Mouse (Mus musculus): ENCODE data around the gene Ppa1.

Ppa1 gene

DNA sequence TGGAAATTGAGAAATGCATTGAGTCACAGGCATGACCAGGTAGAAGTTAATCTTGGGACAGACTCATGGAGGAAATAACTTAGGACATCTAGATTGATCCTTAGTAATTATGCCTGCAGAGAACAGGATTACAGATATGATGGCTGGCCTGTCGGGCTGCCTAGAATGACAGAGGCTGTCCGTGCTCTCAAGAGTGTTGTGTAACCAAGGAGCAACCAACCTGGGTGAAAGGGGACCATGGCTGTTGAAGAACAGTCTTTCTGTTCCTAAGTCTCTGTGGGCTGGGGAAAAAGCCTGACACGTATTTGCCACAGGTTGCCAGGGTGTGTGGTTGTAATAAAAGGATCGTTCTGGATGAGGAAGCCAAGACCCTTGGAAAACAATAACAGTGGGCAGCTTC, 8.0 kb upstream of the Ppa1 start:
- intact Hi-C loops (cut with DNase I), result no loop called here

DNA sequence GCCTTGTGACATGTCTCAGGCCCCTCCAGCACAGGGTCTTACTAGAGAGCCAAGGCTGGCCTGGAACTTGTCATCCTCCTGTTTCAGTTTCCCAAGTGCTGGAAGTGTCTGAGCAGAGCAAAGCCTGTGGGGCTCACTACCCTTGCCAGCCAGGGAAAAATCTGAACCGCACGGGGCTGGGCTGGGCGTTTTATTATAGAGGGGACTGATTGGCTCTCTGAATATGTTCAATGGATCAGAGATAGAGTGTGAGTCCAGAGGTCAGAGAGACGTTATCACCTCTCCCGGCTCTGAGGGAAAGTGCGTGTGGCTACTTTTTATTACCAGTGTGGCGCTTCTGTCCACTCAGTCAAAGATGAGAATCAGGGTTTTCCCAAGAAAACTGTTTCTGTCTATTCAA, 1.8 kb upstream of the Ppa1 start:
- intact Hi-C loops (cut with DNase I), result no loop called here

DNA sequence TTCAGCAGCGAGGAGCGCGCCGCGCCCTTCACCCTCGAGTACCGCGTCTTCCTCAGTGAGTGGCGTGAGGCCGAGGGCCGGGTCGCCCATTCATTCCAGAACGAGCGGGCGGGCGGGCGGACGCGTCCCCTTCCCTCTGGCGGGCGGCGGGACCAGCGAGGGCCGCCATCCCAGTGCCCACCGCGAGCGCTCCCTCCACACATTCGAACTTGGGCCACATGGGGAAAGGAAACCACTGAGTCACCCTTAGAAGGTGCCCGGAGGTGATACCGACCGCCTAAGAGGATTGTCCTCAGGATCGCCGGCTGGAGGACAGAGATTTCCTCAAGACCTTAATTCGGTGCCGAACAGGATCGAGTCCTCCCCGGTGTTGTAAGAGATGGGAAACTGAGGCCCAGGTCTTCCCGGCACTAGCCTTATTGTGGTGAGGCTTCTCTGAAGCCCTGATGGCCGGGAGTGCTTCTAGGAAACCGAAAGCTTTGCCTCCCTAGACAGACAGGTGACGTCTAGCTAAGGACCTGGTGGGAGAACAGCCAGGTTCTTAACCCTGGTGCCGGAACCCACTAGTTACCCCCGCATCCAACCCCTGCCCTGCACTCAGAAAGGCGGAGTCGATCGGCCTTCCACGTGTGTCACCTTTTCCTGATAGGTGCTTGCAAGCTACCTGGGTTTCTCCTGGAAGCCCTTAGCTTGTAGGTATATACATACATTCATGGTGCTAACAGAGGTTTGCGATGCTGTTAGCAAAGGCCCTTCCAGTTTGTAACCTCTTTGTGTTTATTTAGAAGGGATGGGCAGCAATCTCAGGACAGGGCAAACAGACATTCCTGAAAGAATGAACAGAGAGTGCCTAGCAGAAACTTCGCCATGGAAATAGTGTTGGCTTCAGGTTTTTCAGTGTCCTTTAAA, 639 bp downstream of the Ppa1 start:
- intact Hi-C loops (cut with DNase I), result no loop called here

DNA sequence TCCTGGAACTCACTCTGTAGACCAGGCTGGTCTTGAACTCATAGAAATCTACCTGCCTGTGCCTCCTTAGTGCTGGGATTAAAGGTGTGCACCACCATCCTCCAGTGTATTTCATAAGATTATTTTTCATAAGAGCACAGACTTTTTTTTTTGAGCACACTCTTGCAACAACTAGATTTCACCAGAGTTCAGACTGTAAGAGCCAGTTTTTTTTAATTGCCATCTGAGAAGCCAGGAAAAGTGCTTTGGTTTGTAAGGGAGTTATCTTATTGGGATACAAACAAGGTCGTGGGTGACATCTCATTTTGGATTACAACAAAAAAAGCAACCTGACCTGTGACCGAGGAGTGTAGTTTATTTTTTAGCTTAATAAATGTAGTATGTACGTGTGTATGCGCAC, 5.8 kb downstream of the Ppa1 start:
- intact Hi-C loops (cut with DNase I), result no loop called here

DNA sequence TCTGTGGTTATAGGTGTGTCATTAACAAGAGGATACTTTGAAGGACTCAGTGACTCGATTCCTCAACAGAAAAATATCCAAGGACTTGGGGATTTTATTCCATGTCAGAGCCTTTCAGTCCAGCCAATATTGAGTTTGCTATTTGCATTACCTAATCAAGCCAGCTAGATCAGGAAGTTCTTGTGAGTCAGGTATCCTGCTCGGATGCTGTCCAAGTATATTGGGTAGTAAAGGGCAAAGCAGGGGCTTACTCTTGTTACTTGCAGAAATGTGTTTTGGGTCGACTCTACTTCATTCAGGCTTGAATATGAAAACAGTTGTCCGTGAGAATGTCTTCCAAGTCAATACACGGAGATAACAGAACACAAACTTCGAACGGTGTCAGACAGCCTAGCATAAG, 6.3 kb downstream of the Ppa1 start:
- intact Hi-C loops (cut with DNase I), result loop anchor here (5.0 kb wide), 1 partner anchor 162 kb away; no protein-coding TSS in a partner anchor

DNA sequence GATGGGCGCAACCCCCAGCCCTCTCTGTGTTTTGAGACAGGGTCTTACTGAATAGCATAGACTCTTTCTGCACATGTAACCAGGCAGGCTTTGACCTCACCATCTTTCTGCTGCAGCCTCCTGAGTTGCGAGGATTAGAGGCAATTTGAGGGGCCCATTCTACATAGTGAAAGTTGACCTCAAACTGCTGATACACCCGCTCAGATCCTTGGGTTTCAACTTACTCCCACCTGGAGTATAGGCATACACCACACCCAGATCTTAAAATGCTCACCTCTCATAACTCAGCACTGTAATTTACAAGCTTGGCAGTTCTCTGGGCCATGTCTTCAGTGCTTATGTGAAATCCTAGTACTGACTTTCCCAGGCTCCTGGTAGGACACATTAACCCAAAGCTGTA, 6.8 kb downstream of the Ppa1 start:
- intact Hi-C loops (cut with DNase I), result loop anchor here (5.0 kb wide), 1 partner anchor 163 kb away; no protein-coding TSS in a partner anchor

DNA sequence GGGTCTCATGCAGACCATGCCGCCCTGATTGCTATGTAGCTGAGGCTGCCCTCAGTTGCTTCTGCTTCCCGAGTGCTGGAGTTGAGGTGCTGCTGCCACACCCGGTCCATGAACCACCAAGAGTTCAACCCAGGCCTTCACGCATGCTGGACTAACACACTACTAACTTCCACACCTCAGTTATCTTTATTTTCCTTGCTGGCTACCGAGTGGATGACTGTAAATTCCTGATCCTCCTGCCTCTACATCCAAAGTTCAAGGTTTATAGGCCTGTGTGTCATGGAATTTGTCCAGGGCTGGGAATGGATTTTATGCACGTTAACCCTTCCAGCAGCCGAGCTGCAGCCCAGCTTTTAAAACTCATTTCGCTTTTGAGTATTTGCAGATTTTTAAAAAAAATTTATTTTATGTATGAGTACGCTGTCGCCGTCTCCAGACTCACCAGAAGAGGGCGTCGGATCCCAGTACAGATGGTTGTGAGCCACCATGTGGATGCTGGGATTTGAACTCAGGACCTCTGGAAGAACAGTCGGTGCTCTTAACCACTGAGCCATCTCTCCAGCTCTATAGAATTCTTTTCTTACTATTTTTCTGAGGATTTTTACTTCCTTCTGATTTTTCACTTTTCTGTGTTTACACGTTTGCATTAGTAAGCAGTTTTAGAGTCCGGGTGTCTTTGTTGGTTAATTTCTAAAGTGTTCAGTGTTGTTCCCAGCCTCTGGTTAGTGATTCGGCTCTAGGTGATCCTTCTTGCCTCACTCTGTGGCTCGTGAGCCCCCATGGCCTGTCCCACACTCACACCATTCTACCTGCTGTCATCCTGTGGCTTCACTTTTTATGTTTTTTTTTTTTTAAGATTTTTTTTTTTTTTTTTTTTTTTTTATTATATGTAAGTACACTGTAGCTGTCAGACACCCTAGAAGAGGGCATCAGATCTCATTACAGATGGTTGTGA, 8.9 kb downstream of the Ppa1 start:
- intact Hi-C loops (cut with DNase I), result loop anchor here (5.0 kb wide), 1 partner anchor 165 kb away; no protein-coding TSS in a partner anchor

DNA sequence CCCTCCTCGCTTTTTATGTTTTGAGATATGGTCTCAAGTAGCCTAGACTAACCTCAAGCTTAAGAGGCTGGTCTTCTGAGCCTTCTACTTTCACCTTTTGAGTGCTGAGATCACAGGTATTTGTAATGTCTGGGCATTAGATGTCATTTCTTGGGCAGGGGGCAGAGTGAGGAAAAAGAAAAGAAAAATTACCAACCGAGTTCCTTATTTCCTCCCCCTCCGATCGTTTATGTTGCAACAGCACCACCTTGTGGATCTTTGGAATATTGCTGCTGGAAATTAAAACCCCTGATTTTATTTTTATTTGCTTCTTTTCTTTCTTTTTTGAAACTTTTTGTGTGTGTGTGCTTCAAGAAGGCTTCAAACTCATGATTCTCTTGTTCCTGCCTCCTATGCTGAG, 9.6 kb downstream of the Ppa1 start:
- intact Hi-C loops (cut with DNase I), result loop anchor here (2.0 to 5.0 kb wide), 2 partner anchors 53 to 166 kb away; no protein-coding TSS in a partner anchor

DNA sequence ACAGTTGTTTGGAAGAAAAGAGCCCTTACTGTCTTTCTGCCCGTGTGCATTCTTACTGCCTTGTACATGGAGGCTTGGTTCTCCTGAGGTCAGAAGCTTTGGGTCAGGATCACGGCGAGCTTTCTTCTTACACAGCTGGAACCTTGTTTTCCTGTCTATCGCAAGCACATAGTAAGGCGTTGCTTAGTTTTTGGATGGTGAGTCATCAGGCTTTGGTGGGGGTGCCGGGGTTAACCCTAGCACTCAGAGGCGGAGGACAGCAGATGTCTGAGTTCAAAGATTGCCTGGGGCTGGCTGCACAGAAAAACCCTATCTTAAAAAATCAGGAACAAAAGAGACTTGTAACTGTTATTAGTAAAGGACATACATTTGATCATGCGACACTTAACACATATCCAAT, 13.5 kb downstream of the Ppa1 start:
- intact Hi-C loops (cut with DNase I), result no loop called here

DNA sequence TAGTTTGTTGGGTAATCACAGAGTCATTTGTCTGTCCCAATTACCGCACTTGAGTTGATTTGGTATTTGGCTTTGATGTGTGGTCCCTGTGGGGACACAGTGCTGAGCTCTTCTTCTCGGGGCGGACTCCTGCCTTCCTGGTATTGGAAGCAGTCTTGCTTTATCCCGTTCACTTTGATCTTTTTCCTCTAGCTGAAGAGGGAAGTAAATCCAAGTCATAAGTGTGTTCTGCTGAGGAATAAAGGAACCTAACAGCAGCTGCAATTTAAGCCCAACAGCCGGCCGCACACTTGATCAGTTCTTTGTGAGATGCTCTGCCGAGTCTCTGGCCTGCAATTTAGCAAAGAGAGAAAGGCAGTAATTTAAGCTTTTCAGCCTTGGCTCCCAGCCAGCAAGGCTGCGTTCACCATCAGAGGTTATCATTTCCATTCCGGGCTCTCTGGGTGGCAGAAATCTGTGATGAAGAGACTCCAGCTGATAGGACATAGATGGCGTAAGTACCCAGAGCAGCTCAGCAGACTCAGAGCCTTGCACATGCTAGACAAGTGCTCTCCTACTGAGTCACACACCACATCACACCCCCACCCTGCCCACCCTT, 14.1 kb downstream of the Ppa1 start:
- intact Hi-C loops (cut with DNase I), result no loop called here

DNA sequence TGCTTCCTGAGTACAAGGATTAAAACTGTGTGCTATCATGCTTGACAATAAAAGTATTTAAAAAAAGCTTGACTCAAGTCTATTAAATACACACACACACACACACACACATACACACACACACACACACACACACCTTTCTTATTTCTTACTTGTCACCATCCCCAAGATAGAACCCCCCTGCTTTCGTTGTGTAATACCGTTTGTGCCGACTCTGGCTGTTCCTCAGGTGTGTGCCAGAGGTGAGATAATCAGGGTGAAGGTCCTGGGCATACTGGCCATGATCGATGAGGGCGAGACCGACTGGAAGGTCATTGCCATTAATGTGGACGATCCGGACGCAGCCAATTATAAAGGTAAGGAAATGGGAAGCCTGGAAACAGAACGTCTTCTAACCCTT, 16.8 kb downstream of the Ppa1 start:
- intact Hi-C loops (cut with DNase I), result no loop called here

DNA sequence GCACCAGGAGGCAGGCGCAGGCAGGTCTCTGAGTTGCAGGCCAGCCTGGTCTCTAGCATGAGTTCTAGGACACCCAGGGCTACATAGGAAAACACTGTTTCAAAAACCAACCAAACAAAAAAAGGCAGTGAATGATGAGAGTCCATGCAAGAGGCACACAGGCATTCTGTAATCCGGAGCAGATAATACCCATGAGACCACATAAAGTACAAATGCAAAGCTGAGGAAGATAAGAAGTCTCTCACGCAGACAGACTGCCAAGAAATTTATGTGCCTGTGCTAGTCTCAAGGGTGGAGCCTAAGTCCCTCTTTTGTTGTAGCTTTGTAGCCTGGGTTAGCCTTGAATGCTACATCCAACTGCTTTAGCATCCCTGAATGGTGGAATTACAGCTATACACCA, 17.3 kb downstream of the Ppa1 start:
- intact Hi-C loops (cut with DNase I), result no loop called here

DNA sequence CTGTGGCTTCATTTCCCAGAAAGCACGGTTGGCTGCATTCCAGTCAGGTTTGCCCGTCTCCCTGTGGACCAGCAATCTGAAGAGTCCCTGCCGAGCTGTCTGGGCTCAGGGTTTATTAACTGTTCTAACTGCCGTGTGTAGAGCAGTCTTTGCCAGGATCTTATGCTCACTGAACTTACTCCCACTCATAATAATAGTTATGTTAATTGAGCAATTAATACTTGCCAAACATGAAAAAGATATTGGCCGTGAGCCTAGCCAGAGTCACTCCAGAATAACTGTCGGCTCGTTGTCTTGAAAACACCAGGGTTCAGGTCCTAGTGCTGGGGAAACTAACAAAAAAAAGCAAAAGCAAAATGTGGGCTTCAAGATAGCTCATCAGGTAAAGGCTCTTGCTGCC, 20.9 kb downstream of the Ppa1 start:
- intact Hi-C loops (cut with DNase I), result no loop called here

DNA sequence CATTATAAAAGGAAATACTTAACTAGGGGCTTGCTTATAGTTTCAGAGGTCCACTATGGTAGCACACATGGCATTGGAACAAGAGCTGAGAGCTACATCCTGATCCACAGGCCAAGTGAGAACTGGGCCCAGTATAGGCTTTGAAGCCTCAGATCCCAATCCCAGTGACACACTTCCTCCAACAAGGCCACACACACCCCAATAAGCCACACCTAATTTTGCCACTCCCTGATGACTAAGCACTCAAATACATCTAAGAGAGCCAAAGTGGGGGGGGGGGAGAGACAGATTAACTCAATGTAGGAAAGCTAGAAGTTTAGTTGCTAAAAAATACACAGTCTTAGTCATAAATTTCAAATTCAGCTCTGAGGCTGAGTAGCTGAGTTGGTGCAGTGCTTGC, 21.5 kb downstream of the Ppa1 start:
- intact Hi-C loops (cut with DNase I), result no loop called here

DNA sequence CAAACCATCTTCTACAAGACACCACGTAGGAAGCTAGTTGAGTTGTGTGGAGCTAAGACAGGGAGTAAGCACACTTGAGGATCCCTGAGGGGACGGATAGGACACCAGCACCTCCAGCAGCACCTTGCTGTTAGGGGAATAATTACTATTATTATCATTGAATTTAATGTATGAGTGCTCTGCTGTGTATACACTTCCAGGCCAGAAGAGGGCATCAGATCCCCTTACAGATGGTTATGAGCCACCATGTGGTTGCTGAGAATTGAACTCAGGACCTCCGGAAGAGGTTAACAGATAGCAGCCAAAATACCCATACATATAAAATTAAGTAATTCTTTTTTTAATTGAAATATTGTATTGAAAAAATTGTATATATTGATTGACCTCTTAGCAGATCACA, 22.4 kb downstream of the Ppa1 start:
- intact Hi-C loops (cut with DNase I), result no loop called here

DNA sequence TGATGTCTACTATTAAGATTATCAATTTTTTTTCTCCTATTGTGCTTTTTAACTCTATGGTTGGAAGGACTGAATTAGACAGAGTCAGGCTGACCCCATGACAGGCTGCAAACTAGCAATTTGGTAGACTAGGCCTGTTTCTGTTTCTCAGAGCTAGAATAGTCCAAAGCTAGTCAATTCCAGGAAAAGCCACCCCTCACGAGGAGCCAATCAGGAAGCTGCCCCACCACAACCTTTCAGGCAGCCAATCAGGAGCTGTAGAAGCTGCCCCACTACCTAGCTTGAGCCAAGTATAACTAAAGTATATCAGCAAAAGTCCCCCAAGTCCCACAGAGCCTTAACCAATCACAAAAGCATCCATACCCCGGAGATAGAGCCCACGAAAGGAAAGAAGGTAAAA, 27.6 kb downstream of the Ppa1 start:
- intact Hi-C loops (cut with DNase I), result no loop called here

DNA sequence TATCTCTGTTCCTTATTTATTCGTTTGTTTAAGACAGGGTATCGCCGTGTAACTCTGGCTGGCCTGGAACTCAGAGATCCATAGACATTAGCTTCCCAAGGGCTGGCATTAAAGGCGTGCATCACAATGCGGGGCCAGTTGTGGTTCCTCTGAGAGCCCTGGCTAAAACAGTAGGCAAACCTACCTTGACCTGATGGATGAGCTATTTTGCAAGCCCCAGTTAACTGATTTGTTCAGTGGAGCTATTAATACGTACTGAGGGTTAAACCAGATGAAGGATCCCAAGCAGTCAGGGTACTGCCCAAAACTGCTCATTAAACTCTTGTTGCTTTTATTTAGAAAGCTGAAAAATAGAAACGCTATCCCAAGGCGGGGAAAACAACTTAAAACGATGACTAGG, 31.2 kb downstream of the Ppa1 start:
- intact Hi-C loops (cut with DNase I), result no loop called here

DNA sequence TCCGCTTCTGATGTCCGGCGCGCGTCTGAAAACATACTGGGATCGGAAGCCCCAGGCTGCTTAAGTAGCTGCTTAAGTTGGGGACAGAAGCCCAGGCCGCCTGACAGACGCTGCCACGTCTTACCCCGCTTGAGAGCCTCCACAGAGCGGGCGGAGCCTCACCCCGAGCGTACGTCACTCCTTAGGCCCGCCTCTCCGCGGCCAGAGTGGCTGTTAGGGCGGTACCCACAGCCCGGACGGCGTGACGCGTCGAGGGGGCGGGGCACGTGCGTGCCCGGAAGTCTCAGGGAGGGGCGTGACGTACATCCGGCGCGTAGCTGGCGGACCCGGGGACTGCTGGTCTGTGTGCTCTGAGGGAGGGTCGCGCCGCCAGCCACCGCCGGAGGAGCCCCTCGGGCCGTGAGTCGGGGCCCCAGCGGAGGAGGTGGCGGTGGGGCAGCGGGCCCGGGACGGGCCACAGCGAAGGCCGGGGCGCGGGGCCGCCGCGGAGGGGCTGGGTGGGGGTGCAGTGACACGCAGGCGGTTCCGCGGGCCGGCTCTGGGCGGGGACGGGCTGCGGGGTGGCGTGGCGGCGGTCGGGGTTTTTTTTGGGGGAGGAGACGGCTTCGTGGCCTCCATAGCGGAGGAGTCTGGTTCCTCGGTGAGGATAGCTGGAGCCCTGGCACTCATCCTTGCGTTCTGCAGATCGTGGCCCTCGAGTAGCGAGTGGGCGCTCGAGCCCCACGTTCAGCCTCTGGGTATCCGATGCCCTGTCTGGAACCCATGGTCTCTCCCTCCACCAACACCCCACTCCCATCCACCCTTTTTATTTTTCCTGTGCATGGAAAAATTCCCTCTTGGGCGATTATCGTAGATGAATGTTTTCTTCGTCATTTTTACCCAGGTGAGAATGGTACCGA, 31.9 kb downstream of the Ppa1 start, which contains the start of gene Sar1a:
Sar1a (plus strand) TSS at position 285 of the 899 bp plus-strand sequence.
- intact Hi-C loops (cut with DNase I), result no loop called here

DNA sequence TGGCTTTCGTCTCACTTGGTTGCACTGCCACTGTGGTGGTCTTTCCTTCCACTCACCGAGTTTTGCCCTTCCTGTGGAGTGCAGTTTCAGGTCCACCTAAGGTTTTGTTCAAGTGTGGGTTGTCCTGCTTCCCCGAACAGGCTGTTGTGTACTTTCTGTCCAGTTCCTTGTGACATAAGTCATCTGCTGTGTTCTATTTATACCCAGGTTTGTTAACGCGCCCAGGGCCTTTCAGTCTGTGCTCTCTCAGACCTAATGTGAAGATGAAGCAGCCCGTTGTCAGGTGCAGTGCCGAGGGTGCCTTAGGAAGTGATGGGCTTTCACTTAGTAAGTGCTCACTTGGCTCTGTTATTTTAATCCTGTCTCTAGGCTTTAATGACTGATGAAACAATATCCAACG, 41.1 kb downstream of the Ppa1 start:
- intact Hi-C loops (cut with DNase I), result no loop called here

DNA sequence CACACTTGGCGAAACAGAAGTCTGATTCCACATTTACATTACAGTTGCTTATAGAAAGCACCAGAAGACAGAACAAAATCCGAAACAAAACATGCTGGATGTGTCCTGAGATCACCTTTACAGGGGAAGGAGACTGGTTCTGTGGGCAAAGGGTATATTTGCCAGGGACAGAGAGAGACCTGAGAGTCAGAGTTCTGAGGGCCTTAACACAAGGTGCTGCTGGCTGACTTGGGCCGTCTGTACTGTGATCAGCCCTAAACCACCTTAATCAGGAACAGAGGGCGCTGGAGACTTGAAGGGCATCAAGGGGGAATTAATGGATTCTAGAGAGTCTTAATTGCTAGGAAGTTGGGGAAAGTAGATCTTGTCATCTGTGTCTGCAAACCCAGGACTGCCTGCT, 45.2 kb downstream of the Ppa1 start:
- intact Hi-C loops (cut with DNase I), result loop anchor here (5.0 kb wide), 1 partner anchor 39 kb away; no protein-coding TSS in a partner anchor

Measured in adrenal gland (tissue).